Mouse (Mus musculus) kidney, adult 2 months (tissue): ENCODE data around the gene Apoc1.

Experiments used
- CTCF ChIP-seq: fragments of 200-500 bp; conservative IDR thresholded peaks from 2 replicates; pipeline ENCODE4 v1.5.1; 2011; ENCODE audit warnings: low read depth, mild to moderate bottlenecking, control low read depth, low read length, moderate library complexity, mixed read lengths; ENCODE audit not compliant: insufficient read depth, insufficient read length
- POLR2A ChIP-seq: fragments of 200-500 bp; IDR thresholded peaks from one replicate; pipeline ENCODE4 v1.6.1; 2011; ENCODE audit warnings: low read depth, low read length, control low read depth

- TF ChIP-seq CTCF (no peak), POLR2A (no peak)
Observed at GRCm38 (mm10) chr7:19693421-19693820, 961 bp upstream of the Apoc1 start.
